Mouse (Mus musculus) neutrophil, adult 83 days (primary cell): Measurements from ENCODE around the gene Lmntd1. TPM values are rescaled to one million over a fixed set of nuclear protein-coding genes. Genes with fewer than 3 reads are reported as not detected.

Source experiments
- total RNA-seq, 2 experiments: library from RNA; stranded (reverse); gene quantifications; one replicate each; pipeline ENCODE4 v1.2.4; 2023

The Lmntd1 gene
- total RNA-seq, result not detected

GRCm38 (mm10) chr6:145614219-145614618, at the start of gene Lmntd1:
TSS of gene Lmntd1 (minus strand) at chr6:145614319.

DNA sequence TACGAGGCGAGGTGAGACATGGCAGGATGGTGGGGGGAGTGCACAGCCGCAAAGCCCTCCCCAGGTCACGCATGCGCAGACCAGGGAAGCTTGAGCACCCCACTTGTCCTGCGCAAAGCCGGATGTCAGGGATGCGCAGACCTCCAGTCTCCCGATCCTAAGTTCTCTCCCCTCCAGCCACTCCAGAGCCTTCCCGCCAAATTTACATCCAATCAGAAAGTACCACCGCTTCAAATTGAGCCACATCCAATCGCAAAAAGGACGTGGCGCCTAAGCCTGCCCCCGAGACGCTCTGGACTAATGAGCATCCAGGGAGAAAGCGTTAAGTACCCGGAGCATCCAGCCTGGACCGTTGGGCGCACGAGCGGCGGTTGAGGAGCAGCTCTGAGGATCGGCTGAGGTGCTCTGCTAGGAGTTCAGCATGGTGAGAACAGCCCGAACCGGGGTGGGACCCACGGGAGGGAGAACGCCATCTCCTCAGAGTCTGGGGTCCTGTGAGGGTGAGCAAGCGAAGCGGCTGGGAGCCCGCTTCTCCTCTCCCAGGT, 1.6 kb upstream of the Lmntd1 start, which contains the start of gene Tuba3b:
Gene Tuba3b, plus strand, starts transcription at position 92 of the 545 bp plus-strand sequence.

Other genes with a start within 250 kb of the Lmntd1 start
- not detected for gene Tuba3b, start 1.4 kb upstream of the Lmntd1 start, total RNA-seq
- gene Rassf8, start 132.4 kb upstream of the Lmntd1 start, total RNA-seq, result 1 to 10 TPM; 4.9 to 9.7 TPM